Mouse (Mus musculus) adrenal gland, adult 10 weeks (tissue): ENCODE data around the gene Gm20661. TPM values are rescaled to one million over a fixed set of nuclear protein-coding genes. Genes with fewer than 3 reads are reported as not detected.

Source experiments
- polyA plus RNA-seq: library from polyadenylated mRNA; stranded (reverse); fragments of 350-450 nt; fragmentation: Illumina TruSeq; extraction: RNeasy Lipid Tissue Mini Kit (QIAGEN cat#74804); gene quantifications from one replicate; pipeline ENCODE4 v1.2.3, GENCODE M21; 2014; ENCODE audit warnings: low read depth, low replicate concordance

The Gm20661 gene
- not detected for polyA plus RNA-seq

DNA sequence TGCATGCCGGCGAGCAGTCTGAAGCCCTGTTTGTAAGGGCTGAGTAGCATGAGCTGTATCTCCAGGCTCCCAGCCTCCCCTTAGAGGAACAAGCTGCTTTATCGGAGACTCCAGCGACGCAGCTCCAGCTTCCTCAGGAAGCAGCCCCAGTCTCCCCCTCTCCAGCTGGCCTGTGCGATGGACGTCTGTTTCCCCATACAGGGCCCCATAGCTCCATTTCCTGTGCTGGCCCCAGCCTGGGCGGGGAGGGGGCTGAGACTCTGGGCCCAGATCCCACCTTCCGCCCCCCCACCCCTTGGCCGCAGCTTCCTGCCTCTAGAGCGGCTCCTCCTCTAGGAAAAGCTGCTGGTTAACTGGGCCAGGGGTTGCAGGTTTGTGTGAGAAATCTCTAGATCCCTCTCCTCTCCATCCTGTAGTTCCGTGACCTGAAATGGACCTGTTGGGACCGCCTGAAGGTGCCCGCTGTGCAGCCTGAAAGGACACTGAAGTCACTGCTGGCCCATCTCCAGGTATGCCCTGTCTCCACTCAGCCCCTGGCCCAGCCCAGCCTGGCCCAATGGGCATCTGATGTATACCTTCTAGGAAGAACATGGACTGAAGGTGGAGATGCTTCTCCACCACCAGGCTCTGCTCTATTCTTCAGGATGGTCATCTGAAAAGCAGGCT, at the start of gene Gm20661:
Gene Gm20661, plus strand, starts transcription at position 378 of the 666 bp plus-strand sequence.

GRCm38 (mm10) chr9:107935374-107935773, 47.5 kb upstream of the Gm20661 start, which contains the start of gene Camkv:
TSS of gene Camkv (plus strand) at chr9:107935674.

DNA sequence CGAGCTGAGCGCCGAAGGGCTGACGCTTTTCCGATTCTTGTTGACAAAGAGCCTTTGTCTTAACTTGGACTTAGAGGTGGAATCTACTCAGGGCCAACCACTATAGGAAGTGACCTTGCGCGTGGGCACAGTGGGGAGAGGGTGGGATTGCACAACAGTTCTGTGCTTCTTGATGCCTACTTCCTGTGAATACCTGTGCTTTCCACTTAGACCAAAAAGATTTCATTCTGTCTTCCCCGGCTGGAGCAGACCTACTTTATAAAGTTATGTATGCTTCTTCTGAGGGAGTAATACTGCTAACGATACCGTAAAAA, 33.0 kb upstream of the Gm20661 start, which contains the start of gene Traip:
Gene Traip, plus strand, starts transcription at position 215 of the 314 bp plus-strand sequence.

GRCm38 (mm10) chr9:107975399-107976386, 7.2 kb upstream of the Gm20661 start, which contains the start of gene Uba7:
TSS of gene Uba7 (plus strand) at chr9:107975505.

GRCm38 (mm10) chr9:107985131-107986119, 2.6 kb downstream of the Gm20661 start, which contains the start of gene Inka1:
TSS of gene Inka1 (minus strand) at chr9:107985879.

GRCm38 (mm10) chr9:107992197-107992596, 9.3 kb downstream of the Gm20661 start, which contains the start of gene Cdhr4:
TSS of gene Cdhr4 (plus strand) at chr9:107992497.

DNA sequence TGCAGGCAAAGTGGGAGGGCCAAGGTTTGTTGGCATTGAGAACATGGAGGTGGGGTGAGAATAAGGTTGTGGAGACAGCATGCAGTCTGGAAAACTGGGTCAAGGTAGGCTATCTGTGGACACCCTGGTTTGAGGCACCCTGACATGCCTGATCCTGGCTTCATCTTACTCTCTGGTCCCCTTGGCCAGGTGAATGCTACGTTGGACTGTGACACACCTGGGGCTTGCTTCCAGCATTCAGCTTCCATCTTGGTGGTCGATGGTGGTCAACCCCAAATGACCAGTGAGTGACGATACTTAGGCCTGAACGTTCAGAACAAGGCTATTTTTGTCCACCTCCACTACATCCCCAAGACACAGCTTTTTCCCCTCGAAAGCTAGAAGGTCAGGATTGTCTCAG, 13.2 kb downstream of the Gm20661 start, which contains the start of gene Gm20662:
Gene Gm20662, plus strand, starts transcription at position 301 of the 400 bp plus-strand sequence.

DNA sequence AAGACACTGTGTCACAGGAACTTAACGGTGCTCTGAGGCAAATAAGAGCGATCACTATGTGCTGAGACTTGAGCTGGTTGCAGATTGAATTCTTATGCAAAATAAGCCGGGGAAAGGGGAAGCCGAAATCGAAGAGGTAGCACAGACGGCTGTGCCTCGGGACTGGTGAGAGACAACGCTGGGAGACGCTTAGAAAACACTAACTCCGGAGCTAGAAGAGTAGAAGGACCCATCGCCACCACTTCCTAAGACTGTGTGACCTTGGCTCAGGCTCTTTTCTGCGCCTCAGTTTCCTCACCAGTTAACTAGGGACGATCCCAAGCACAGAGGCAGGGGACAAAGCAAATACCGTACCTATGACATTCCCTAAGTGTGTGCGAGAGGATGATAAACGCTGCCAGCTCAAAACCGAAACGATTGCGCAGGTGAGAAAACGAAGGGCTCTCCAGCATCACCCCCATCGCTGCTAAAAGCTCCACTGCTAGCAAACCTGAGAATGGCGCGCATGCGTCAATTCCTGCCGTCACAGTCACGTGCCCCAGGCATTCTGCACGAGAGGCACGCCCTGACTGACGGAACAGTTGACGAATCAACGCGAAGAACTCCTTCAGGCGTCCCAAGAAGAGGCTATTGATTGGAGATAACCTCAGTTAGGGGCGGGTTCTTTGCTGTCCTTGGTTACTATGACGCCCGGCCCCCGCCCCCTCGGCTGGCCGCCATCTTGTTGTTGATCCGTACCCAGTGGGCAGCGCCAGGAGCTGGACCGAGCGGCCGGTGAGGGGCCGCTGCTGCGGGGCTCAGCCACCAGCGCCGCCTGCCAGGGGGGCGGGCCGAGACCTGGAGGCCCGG, 19.3 kb downstream of the Gm20661 start, which contains the start of gene Ip6k1:
Gene Ip6k1, plus strand, starts transcription at position 580 of the 849 bp plus-strand sequence.

Other genes starting within 250 kb of the Gm20661 start
- 169 TPM for gene Rbm5, start 212.1 kb upstream of the Gm20661 start, polyA plus RNA-seq
- gene Rbm6, start 109.8 kb upstream of the Gm20661 start, polyA plus RNA-seq = 106 TPM
- 0.35 TPM for gene Mon1a, start 94.9 kb upstream of the Gm20661 start, polyA plus RNA-seq
- 0.93 TPM for gene Mst1r, start 76.2 kb upstream of the Gm20661 start, polyA plus RNA-seq
- gene Actl11, start 54.6 kb upstream of the Gm20661 start, polyA plus RNA-seq = not detected
- gene Camkv, start 47.4 kb upstream of the Gm20661 start, polyA plus RNA-seq = 0.64 TPM
- gene Traip, start 32.9 kb upstream of the Gm20661 start, polyA plus RNA-seq = not detected
- 2.0 TPM for gene Uba7, start 7.6 kb upstream of the Gm20661 start, polyA plus RNA-seq
- not detected for gene Inka1, start 2.8 kb downstream of the Gm20661 start, polyA plus RNA-seq
- not detected for gene Cdhr4, start 9.4 kb downstream of the Gm20661 start, polyA plus RNA-seq
- gene Gm20662, start 13.3 kb downstream of the Gm20661 start, polyA plus RNA-seq = not detected
- 27.1 TPM for gene Ip6k1, start 19.4 kb downstream of the Gm20661 start, polyA plus RNA-seq
- gene Gmppb, start 66.2 kb downstream of the Gm20661 start, polyA plus RNA-seq = 0.64 TPM
- gene Amigo3, start 70.1 kb downstream of the Gm20661 start, polyA plus RNA-seq = 0.23 TPM
- not detected for gene Mst1, start 97.4 kb downstream of the Gm20661 start, polyA plus RNA-seq
- gene Rnf123, start 100.3 kb downstream of the Gm20661 start, polyA plus RNA-seq = 0.99 TPM
- gene Apeh, start 111.5 kb downstream of the Gm20661 start, polyA plus RNA-seq = 40.2 TPM
- gene Bsn, start 207.3 kb downstream of the Gm20661 start, polyA plus RNA-seq = 0.35 TPM